Mouse (Mus musculus): ENCODE data around the gene Meis2. TPM values are rescaled to one million over a fixed set of nuclear protein-coding genes. Genes with fewer than 3 reads are reported as not detected.

The Meis2 gene
- 0.39 TPM for polyA plus RNA-seq (2017; shearing (Covaris generic))

DNA sequence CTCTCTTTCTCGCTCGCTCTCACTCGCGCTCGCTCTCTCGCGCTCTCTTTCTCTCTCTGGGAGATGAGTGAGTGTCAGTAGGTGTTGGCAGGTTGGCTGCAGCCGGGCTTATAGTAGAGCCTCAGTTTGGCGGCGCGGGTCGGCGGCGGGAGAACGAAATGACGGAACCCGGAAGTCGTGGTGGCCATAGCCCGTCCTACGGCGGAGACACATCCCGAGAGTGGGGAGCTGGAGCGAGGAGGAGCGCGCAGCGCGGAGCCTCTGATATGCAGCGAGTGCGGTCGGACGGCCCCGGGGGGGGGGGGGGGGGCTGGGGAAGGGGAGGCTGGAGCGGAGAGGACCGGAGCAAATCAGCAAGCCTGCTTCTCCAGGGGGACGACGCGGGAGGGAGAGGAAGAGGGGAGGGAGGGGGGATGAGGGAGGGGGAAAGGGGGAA lies at the start of gene Meis2:
Gene Meis2 (minus strand): TSS at position 270 of the 436 bp plus-strand sequence.

